Mouse (Mus musculus): ENCODE measurements around the gene Rps29. TPM values are rescaled to one million over a fixed set of nuclear protein-coding genes. Genes with fewer than 3 reads are reported as not detected.
"Not testable (repeated sequence)": the region's sequence is repeated elsewhere in the genome, so short reads cannot be mapped to it uniquely, and the experiment has no call there.

Gene Rps29
- polyA plus RNA-seq, 1 experiment: 1,231 TPM

- peak within 1 kb of the TSS; percentile 94 for H3K4me3 ChIP-seq (ENCODE audit: insufficient read depth, low read length)
- H3K27ac ChIP-seq (ENCODE audit: insufficient read depth, low read length): peak within 1 kb of the TSS; percentile 84
- no peak for TF ChIP-seq CTCF (IDR thresholded peaks at IDR 0.05; ENCODE audit: borderline replicate concordance, insufficient read depth, low read length)
- TF ChIP-seq POLR2A (IDR thresholded peaks at IDR 0.05; ENCODE audit: low read depth, low read length): peak; percentile 97
- H3K4me1 ChIP-seq (ENCODE audit: control insufficient read depth, insufficient read depth, low read length): peaks cover 6% of the 10 kb centered on the region
Measured at GRCm38 (mm10) chr12:69183583-69184308, 24.8 kb upstream of the Rps29 start, which contains the start of the genes Rpl36al and Mgat2. Gene Rpl36al, minus strand, starts transcription at chr12:69184083. Gene Mgat2, plus strand, starts transcription at chr12:69184157.

GRCm38 (mm10) chr12:69181800-69182199 lies 22.8 kb upstream of the Rps29 start:
- Histone ChIP-seq H3K4me1 (ENCODE audit: control insufficient read depth, insufficient read depth, low read length) (peaks cover 3% of the 10 kb centered on the region; the same call in 1 of the 2 replicates), H3K27ac (ENCODE audit: insufficient read depth, low read length) (no peak overlapping the region), H3K4me3 (ENCODE audit: insufficient read depth, low read length) (no peak overlapping the region)
- TF ChIP-seq CTCF (IDR thresholded peaks at IDR 0.05; ENCODE audit: borderline replicate concordance, insufficient read depth, low read length) (no peak), POLR2A (IDR thresholded peaks at IDR 0.05; ENCODE audit: low read depth, low read length) (0 out of 2 replicates have a peak, but pooled peaks have one; percentile 21)

- Histone ChIP-seq H3K4me1 (ENCODE audit: control insufficient read depth, insufficient read depth, low read length) (no peaks in the 10 kb centered on the region), H3K4me3 (ENCODE audit: insufficient read depth, low read length) (no peak overlapping the region), H3K27ac (ENCODE audit: insufficient read depth, low read length) (no peak overlapping the region)
- no peak for TF ChIP-seq CTCF (IDR thresholded peaks at IDR 0.05; ENCODE audit: borderline replicate concordance, insufficient read depth, low read length)
- no peak for TF ChIP-seq POLR2A (IDR thresholded peaks at IDR 0.05; ENCODE audit: low read depth, low read length)
Measured at GRCm38 (mm10) chr12:69179371-69179770, 20.4 kb upstream of the Rps29 start.

GRCm38 (mm10) chr12:69177526-69177925 lies 18.5 kb upstream of the Rps29 start:
- no peaks in the 10 kb centered on the region for H3K4me1 ChIP-seq (ENCODE audit: control insufficient read depth, insufficient read depth, low read length)
- no peak overlapping the region for H3K27ac ChIP-seq (ENCODE audit: insufficient read depth, low read length)
- H3K4me3 ChIP-seq (ENCODE audit: insufficient read depth, low read length): no peak overlapping the region
- TF ChIP-seq CTCF (IDR thresholded peaks at IDR 0.05; ENCODE audit: borderline replicate concordance, insufficient read depth, low read length): no peak
- TF ChIP-seq POLR2A (IDR thresholded peaks at IDR 0.05; ENCODE audit: low read depth, low read length): no peak

- TF ChIP-seq POLR2A (IDR thresholded peaks at IDR 0.05; ENCODE audit: low read depth, low read length) (no peak), CTCF (IDR thresholded peaks at IDR 0.05; ENCODE audit: borderline replicate concordance, insufficient read depth, low read length) (no peak)
- no peak overlapping the region for H3K4me3 ChIP-seq (ENCODE audit: insufficient read depth, low read length)
- H3K27ac ChIP-seq (ENCODE audit: insufficient read depth, low read length): no peak overlapping the region
- H3K4me1 ChIP-seq (ENCODE audit: control insufficient read depth, insufficient read depth, low read length): no peaks in the 10 kb centered on the region
Measured at GRCm38 (mm10) chr12:69175975-69176374, 17.0 kb upstream of the Rps29 start.

- no peak for TF ChIP-seq POLR2A (IDR thresholded peaks at IDR 0.05; ENCODE audit: low read depth, low read length)
- no peak for TF ChIP-seq CTCF (IDR thresholded peaks at IDR 0.05; ENCODE audit: borderline replicate concordance, insufficient read depth, low read length)
- no peaks in the 10 kb centered on the region for H3K4me1 ChIP-seq (ENCODE audit: control insufficient read depth, insufficient read depth, low read length)
- H3K4me3 ChIP-seq (ENCODE audit: insufficient read depth, low read length): no peak overlapping the region
- no peak overlapping the region for H3K27ac ChIP-seq (ENCODE audit: insufficient read depth, low read length)
Measured at GRCm38 (mm10) chr12:69171307-69171706, 12.3 kb upstream of the Rps29 start.

- H3K27ac ChIP-seq (ENCODE audit: insufficient read depth, low read length): 0 out of 2 replicates have a peak within 1 kb of the TSS, but pooled peaks have one; percentile 45
- peak; percentile 67 for TF ChIP-seq POLR2A (IDR thresholded peaks at IDR 0.05; ENCODE audit: low read depth, low read length)
- TF ChIP-seq CTCF (IDR thresholded peaks at IDR 0.05; ENCODE audit: borderline replicate concordance, insufficient read depth, low read length): no peak
- peak within 1 kb of the TSS; percentile 85 for H3K4me3 ChIP-seq (ENCODE audit: insufficient read depth, low read length)
- no peaks in the 10 kb centered on the region for H3K4me1 ChIP-seq (ENCODE audit: control insufficient read depth, insufficient read depth, low read length)
Measured at GRCm38 (mm10) chr12:69168461-69169106, 9.6 kb upstream of the Rps29 start, which contains the start of gene Lrr1. Gene Lrr1, plus strand, starts transcription at chr12:69168814.

- Histone ChIP-seq H3K27ac (ENCODE audit: insufficient read depth, low read length) (no peak overlapping the region), H3K4me3 (ENCODE audit: insufficient read depth, low read length) (peak overlapping the region; percentile 85), H3K4me1 (ENCODE audit: control insufficient read depth, insufficient read depth, low read length) (no peaks in the 10 kb centered on the region)
- TF ChIP-seq CTCF (IDR thresholded peaks at IDR 0.05; ENCODE audit: borderline replicate concordance, insufficient read depth, low read length) (no peak), POLR2A (IDR thresholded peaks at IDR 0.05; ENCODE audit: low read depth, low read length) (no peak)
Measured at GRCm38 (mm10) chr12:69167656-69168460, 8.9 kb upstream of the Rps29 start.

GRCm38 (mm10) chr12:69166861-69167581 lies 8.0 kb upstream of the Rps29 start:
- not testable (repeated sequence) for H3K4me3 ChIP-seq (ENCODE audit: insufficient read depth, low read length); H3K4me1 ChIP-seq (ENCODE audit: control insufficient read depth, insufficient read depth, low read length); H3K27ac ChIP-seq (ENCODE audit: insufficient read depth, low read length)
